Mouse (Mus musculus) MEL (cell line): ENCODE measurements around the gene Prm1. TPM values are rescaled to one million over a fixed set of nuclear protein-coding genes. Genes with fewer than 3 reads are reported as not detected.

Source experiments
- DNase-seq: peaks from one replicate; pipeline ENCODE4 v3.0.0; 2011; ENCODE audit warnings: low read depth, low spot score
- H3K27ac ChIP-seq: 2 replicates; pipeline ENCODE4 v1.5.1; 2012; ENCODE audit warnings: low read depth, mild to moderate bottlenecking, control low read depth, low read length, moderate library complexity; ENCODE audit not compliant: control insufficient read depth
- H3K27me3 ChIP-seq, 2 experiments: fragments of 150-350 bp in 1 of 2; sonication (generic) in 1 of 2; 2 replicates each; pipeline ENCODE4 v1.6.1; 2012; ENCODE audit warnings: low read length in 2 of 2, mild to moderate bottlenecking in 2 of 2, improper control_type of control experiment in 1 of 2, moderate library complexity in 1 of 2; ENCODE audit not compliant: insufficient read depth in 2 of 2, control insufficient read depth in 1 of 2
- H3K36me3 ChIP-seq, 2 experiments: 2 replicates each; pipeline ENCODE4 v1.6.1; 2012 to 2014; ENCODE audit warnings: low read length in 2 of 2, improper control_type of control experiment in 1 of 2, inconsistent platforms in 1 of 2, mild to moderate bottlenecking in 1 of 2; ENCODE audit not compliant: insufficient read depth in 2 of 2, control insufficient read depth in 1 of 2
- H3K4me1 ChIP-seq, 2 experiments: fragments of 150-350 bp in 1 of 2; sonication (generic) in 1 of 2; 2 replicates each; pipeline ENCODE4 v1.6.1; 2012; ENCODE audit warnings: low read length in 2 of 2, improper control_type of control experiment in 1 of 2, mild to moderate bottlenecking in 1 of 2; ENCODE audit not compliant: insufficient read depth in 2 of 2, control insufficient read depth in 1 of 2
- H3K4me3 ChIP-seq, 2 experiments: fragments of 150-350 bp in 1 of 2; sonication (generic) in 1 of 2; 2 replicates each; pipeline ENCODE4 v1.5.1; 2012; ENCODE audit warnings: low read depth in 2 of 2, low read length in 2 of 2, mild to moderate bottlenecking in 2 of 2, moderate library complexity in 2 of 2, control low read depth in 1 of 2, improper control_type of control experiment in 1 of 2; ENCODE audit not compliant: control insufficient read depth in 1 of 2, insufficient read depth in 1 of 2
- H3K79me2 ChIP-seq: 2 replicates; pipeline ENCODE4 v1.6.1; 2012; ENCODE audit warnings: mild to moderate bottlenecking, low read length, moderate library complexity; ENCODE audit not compliant: control insufficient read depth, poor library complexity, insufficient read depth
- H3K9ac ChIP-seq: 2 replicates; pipeline ENCODE4 v1.6.1; 2012; ENCODE audit warnings: low read depth, mild to moderate bottlenecking, control low read depth, low read length, moderate library complexity; ENCODE audit not compliant: control insufficient read depth, poor library complexity, severe bottlenecking
- H3K9me3 ChIP-seq: fragments of 150-350 bp; sonication (generic); replicated peaks from 2 replicates; pipeline ENCODE4 v1.6.1; 2012; ENCODE audit warnings: mild to moderate bottlenecking, low read length, improper control_type of control experiment, moderate library complexity; ENCODE audit not compliant: insufficient read depth
- BHLHE40 ChIP-seq: IDR thresholded peaks from 2 replicates; pipeline ENCODE4 v1.6.1; 2012; ENCODE audit warnings: low read depth, mild to moderate bottlenecking, inconsistent platforms, low read length, improper control_type of control experiment, borderline replicate concordance
- CHD2 ChIP-seq: IDR thresholded peaks from 2 replicates; pipeline ENCODE4 v1.6.1; 2011; ENCODE audit warnings: low read length, improper control_type of control experiment
- CTCF ChIP-seq, 3 experiments: IDR thresholded peaks in 2 of 3; conservative IDR thresholded peaks in 1 of 3; 2 replicates each; pipeline ENCODE4 v1.5.1; 2011 to 2012; ENCODE audit warnings: low read length in 3 of 3, low read depth in 2 of 3, mild to moderate bottlenecking in 2 of 3, improper control_type of control experiment in 1 of 3, inconsistent platforms in 1 of 3, mixed read lengths in 1 of 3, moderate library complexity in 1 of 3; ENCODE audit not compliant: control insufficient read depth in 1 of 3, insufficient read depth in 1 of 3, poor library complexity in 1 of 3, severe bottlenecking in 1 of 3
- GABPA ChIP-seq: IDR thresholded peaks from 2 replicates; pipeline ENCODE4 v1.6.1; 2012; ENCODE audit warnings: low read depth, mild to moderate bottlenecking, inconsistent platforms, low read length, improper control_type of control experiment, moderate library complexity
- GATA1 ChIP-seq: IDR thresholded peaks from 2 replicates; pipeline ENCODE4 v1.6.1; 2011; ENCODE audit warnings: low read depth, low read length, improper control_type of control experiment
- HCFC1 ChIP-seq: IDR thresholded peaks from 2 replicates; pipeline ENCODE4 v1.6.1; 2012; ENCODE audit warnings: low read depth, mild to moderate bottlenecking, inconsistent platforms, low read length, improper control_type of control experiment, moderate library complexity
- KAT2A ChIP-seq: conservative IDR thresholded peaks from 2 replicates; pipeline ENCODE4 v1.6.1; 2012; ENCODE audit warnings: low read depth, low read length, improper control_type of control experiment, inconsistent platforms
- MAX ChIP-seq: IDR thresholded peaks from 2 replicates; pipeline ENCODE4 v1.6.1; 2011; ENCODE audit warnings: low read length, improper control_type of control experiment
- MAZ ChIP-seq: IDR thresholded peaks from 2 replicates; pipeline ENCODE4 v1.6.1; 2012; ENCODE audit warnings: low read depth, mild to moderate bottlenecking, inconsistent platforms, low read length, improper control_type of control experiment
- MEF2A ChIP-seq: IDR thresholded peaks from 2 replicates; pipeline ENCODE4 v1.6.1; 2014; ENCODE audit warnings: low read depth, mild to moderate bottlenecking, inconsistent platforms, low read length, improper control_type of control experiment; ENCODE audit not compliant: poor library complexity, insufficient replicate concordance, severe bottlenecking; ENCODE audit errors: extremely low read depth
- MYC ChIP-seq: IDR thresholded peaks from 2 replicates; pipeline ENCODE4 v1.6.1; 2011; ENCODE audit warnings: low read depth, mild to moderate bottlenecking, low read length, improper control_type of control experiment, moderate library complexity
- NRF1 ChIP-seq: IDR thresholded peaks from 2 replicates; pipeline ENCODE4 v1.6.1; 2014; ENCODE audit warnings: low read depth, mild to moderate bottlenecking, inconsistent platforms, low read length, improper control_type of control experiment, moderate library complexity; ENCODE audit not compliant: poor library complexity, insufficient read depth, severe bottlenecking
- POLR2A ChIP-seq, 2 experiments: IDR thresholded peaks; 2 replicates each; pipeline ENCODE4 v1.6.1; 2011 to 2012; ENCODE audit warnings: low read length in 2 of 2, mild to moderate bottlenecking in 2 of 2, control low read depth in 1 of 2, improper control_type of control experiment in 1 of 2, low read depth in 1 of 2, moderate library complexity in 1 of 2; ENCODE audit not compliant: control insufficient read depth in 1 of 2, insufficient read depth in 1 of 2, poor library complexity in 1 of 2
- RAD21 ChIP-seq: IDR thresholded peaks from 2 replicates; pipeline ENCODE4 v1.6.1; 2011; ENCODE audit warnings: mild to moderate bottlenecking, low read depth, low read length, improper control_type of control experiment
- RCOR1 ChIP-seq: IDR thresholded peaks from 2 replicates; pipeline ENCODE4 v1.6.1; 2012; ENCODE audit warnings: low read depth, mild to moderate bottlenecking, inconsistent platforms, low read length, improper control_type of control experiment
- SMC3 ChIP-seq: IDR thresholded peaks from 2 replicates; pipeline ENCODE4 v1.6.1; 2011; ENCODE audit warnings: low read depth, low read length, improper control_type of control experiment
- TAL1 ChIP-seq: IDR thresholded peaks from 2 replicates; pipeline ENCODE4 v1.6.1; 2012; ENCODE audit warnings: mild to moderate bottlenecking, inconsistent platforms, low read length, moderate library complexity, mixed read lengths
- USF2 ChIP-seq, 2 experiments: IDR thresholded peaks; 2 replicates each; pipeline ENCODE4 v1.6.1; 2011 to 2012; ENCODE audit warnings: improper control_type of control experiment in 2 of 2, low read length in 2 of 2, borderline replicate concordance in 1 of 2, inconsistent platforms in 1 of 2, low read depth in 1 of 2, mild to moderate bottlenecking in 1 of 2; ENCODE audit not compliant: insufficient read depth in 1 of 2
- ZMIZ1 ChIP-seq: IDR thresholded peaks from 2 replicates; pipeline ENCODE4 v1.6.1; 2012; ENCODE audit warnings: low read depth, mild to moderate bottlenecking, inconsistent platforms, low read length, improper control_type of control experiment, moderate library complexity
- ZNF384 ChIP-seq: IDR thresholded peaks from 2 replicates; pipeline ENCODE4 v1.6.1; 2012; ENCODE audit warnings: low read depth, mild to moderate bottlenecking, inconsistent platforms, low read length, improper control_type of control experiment
- polyA plus RNA-seq, 2 experiments: library from polyadenylated mRNA; stranded (reverse) in 1 of 2; unstranded in 1 of 2; fragments of >175 nt in 1 of 2; fragments of >200 nt in 1 of 2; gene quantifications; 2 replicates each; pipeline versions ENCODE4 v1.2.1 to v1.2.4; 2012; ENCODE audit warnings: low replicate concordance in 2 of 2, low read depth in 1 of 2; ENCODE audit not compliant: insufficient read length in 2 of 2, insufficient read depth in 1 of 2, missing spikeins in 1 of 2
- total RNA-seq: library from RNA; depleted of rRNA; stranded (reverse); fragments of 300-350 nt; gene quantifications from 2 replicates; pipeline ENCODE4 v1.2.3, GENCODE M21; 2012

Gene Prm1
- total and polyA plus RNA-seq, 3 experiments: not detected

DNA sequence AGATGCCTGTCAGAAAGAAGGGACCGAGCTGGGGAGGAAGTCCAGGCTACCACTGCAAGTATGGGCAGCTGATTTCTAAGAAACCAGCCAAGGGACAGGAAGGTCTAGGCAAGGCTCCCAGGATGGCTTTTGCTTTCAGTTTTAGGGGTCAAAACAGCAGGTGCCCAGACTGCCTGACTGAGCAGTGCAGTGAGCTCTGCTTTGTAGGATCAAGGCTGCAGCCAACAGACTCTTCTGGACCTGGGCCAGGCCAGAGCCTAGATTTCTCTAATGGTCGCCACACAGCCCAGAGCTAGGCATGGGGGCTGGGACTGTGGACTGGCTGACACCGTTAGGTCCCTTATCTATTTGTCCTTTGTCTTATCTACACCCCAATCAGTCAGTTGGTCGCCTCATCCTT, 30.9 kb downstream of the Prm1 start:
- no peak for DNase-seq
- Histone ChIP-seq H3K9ac (no peak overlapping the region), H3K27ac (no peak overlapping the region), H3K4me1 (no peaks in the 10 kb centered on the region), H3K4me3 (no peak overlapping the region), H3K79me2 (no peaks in the 10 kb centered on the region), H3K36me3 (no peaks in the 10 kb centered on the region), H3K9me3 (no peaks in the 10 kb centered on the region), H3K27me3 (no peaks in the 10 kb centered on the region; a peak in 1 of 4 replicates)
- TF ChIP-seq GATA1 (0 out of 2 replicates have a peak, but pooled peaks have one; percentile 20), USF2 (IDR thresholded peaks at IDR 0.05; ENCODE audit: borderline replicate concordance in 1 of 2, insufficient read depth in 1 of 2, low read depth in 1 of 2, low read length in 2 of 2) (no peak)

DNA sequence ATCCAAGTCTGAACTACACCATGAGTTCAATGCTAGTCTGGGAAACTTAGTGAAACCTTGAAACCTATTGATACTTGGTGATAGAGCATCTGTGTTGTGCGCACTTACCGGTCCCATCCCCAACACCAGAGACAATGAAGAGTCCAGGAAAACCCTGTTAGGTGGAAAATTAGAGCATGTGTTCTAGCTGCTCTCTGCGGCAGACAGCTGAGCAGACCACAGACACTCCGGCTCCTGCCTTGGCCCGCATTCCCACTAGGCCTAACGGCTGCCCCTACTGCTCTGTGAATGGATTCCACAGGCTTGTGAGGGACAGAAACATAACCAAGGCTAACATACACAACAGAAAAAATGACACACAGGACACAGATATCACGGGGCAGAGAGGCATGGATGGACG, 32.1 kb downstream of the Prm1 start:
- TF ChIP-seq ZNF384 (no peak), CHD2 (no peak), CTCF (IDR thresholded peaks at IDR 0.05 in 2 of 3, conservative IDR thresholded peaks at IDR 0.05 in 1 of 3; ENCODE audit: control insufficient read depth in 1 of 3, insufficient read depth in 1 of 3, low read depth in 2 of 3, low read length in 3 of 3, poor library complexity in 1 of 3, severe bottlenecking in 1 of 3) (no peak), GABPA (no peak), NRF1 (no peak), RCOR1 (no peak), SMC3 (no peak), BHLHE40 (no peak), MYC (no peak), POLR2A (IDR thresholded peaks at IDR 0.05; ENCODE audit: control insufficient read depth in 1 of 2, insufficient read depth in 1 of 2, low read depth in 1 of 2, low read length in 2 of 2, poor library complexity in 1 of 2) (no peak), MEF2A (no peak), MAX (no peak), TAL1 (no peak), RAD21 (no peak), MAZ (no peak), ZMIZ1 (no peak), KAT2A (no peak), HCFC1 (no peak)

More for the DNA sequence above, 32.1 kb downstream of the Prm1 start:
- H3K27ac ChIP-seq: no peak overlapping the region
- no peak for DNase-seq
- H3K9me3 ChIP-seq: no peaks in the 10 kb centered on the region
- H3K9ac ChIP-seq: no peak overlapping the region
- H3K27me3 ChIP-seq: no peaks in the 10 kb centered on the region; a peak in 2 of 4 replicates
- H3K36me3 ChIP-seq: no peaks in the 10 kb centered on the region; a peak in 1 of 4 replicates
- H3K79me2 ChIP-seq: no peaks in the 10 kb centered on the region
- H3K4me1 ChIP-seq: no peaks in the 10 kb centered on the region
- no peak overlapping the region for H3K4me3 ChIP-seq
